Mouse (Mus musculus) bone marrow, adult 2 months (tissue): ENCODE data around the gene Aldh16a1.

Source experiments
- CTCF ChIP-seq: fragments of 200-500 bp; IDR thresholded peaks from 2 replicates; pipeline ENCODE4 v1.5.1; 2011; ENCODE audit warnings: low read length, control low read depth; ENCODE audit not compliant: control insufficient read depth, insufficient read depth
- POLR2A ChIP-seq: fragments of 200-500 bp; IDR thresholded peaks from 2 replicates; pipeline ENCODE4 v1.6.1; 2011; ENCODE audit warnings: low read depth, mild to moderate bottlenecking, control low read depth, low read length, borderline replicate concordance; ENCODE audit not compliant: control insufficient read depth

GRCm38 (mm10) chr7:45092048-45092447 lies 62.3 kb downstream of the Aldh16a1 start, which contains the start of gene Rcn3:
- TF ChIP-seq CTCF = no peak
- TF ChIP-seq POLR2A = peak; percentile 27; the same call in 1 of the 2 replicates
